ENCODE assay signal across 16 mouse cellular contexts in the genomic region with DNA sequence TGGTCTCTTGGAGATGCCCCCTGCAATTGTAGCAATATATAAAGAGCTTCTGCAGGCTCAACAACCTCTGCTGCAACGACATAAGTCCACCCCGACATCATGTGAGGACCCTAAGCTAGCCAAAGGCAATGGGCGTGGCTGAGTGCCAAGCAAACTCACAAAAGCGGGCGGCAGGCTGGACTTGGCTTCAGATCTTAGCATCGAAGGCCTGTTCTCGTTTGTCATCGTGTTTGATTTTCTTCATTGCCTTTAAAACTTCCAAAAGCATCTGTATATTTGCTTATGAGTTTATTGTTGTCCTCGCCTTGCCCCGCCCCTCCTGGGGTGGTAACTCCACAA.
"Had no signal": no experiment of that assay in that cellular context is flagged by ENCODE, and none has a peak within 500 bp of the region (broad histone marks: within the 10 kb centered on the region; RNA-seq: fewer than 3 reads in every experiment).

No protein-coding gene starts in this region.

- H3K36me3 ChIP-seq: kidney, embryonic 15.5 days; limb, embryonic 12.5 days; liver, embryonic 15.5 days; neural tube, embryonic 13.5 days; stomach, embryonic 15.5 days had no signal

- H3K9me3 ChIP-seq: kidney, embryonic 15.5 days; limb, embryonic 12.5 days; liver, embryonic 15.5 days; neural tube, embryonic 13.5 days; stomach, embryonic 15.5 days had no signal

- H3K9ac ChIP-seq: kidney, embryonic 15.5 days; limb, embryonic 12.5 days; liver, embryonic 15.5 days; neural tube, embryonic 13.5 days; stomach, embryonic 15.5 days had no signal

- H3K4me2 ChIP-seq: kidney, embryonic 15.5 days; limb, embryonic 12.5 days; liver, embryonic 15.5 days; neural tube, embryonic 13.5 days; stomach, embryonic 15.5 days had no signal

- H3K27me3 ChIP-seq: limb, embryonic 12.5 days; liver, embryonic 15.5 days; neural tube, embryonic 13.5 days; stomach, embryonic 15.5 days had no signal

- H3K4me1 ChIP-seq: kidney, embryonic 15.5 days; limb, embryonic 12.5 days; neural tube, embryonic 13.5 days; stomach, embryonic 15.5 days had no signal

- H3K4me3 ChIP-seq: kidney, embryonic 15.5 days; left cerebral cortex, adult 2 months; limb, embryonic 12.5 days; liver, embryonic 15.5 days; neural tube, embryonic 13.5 days; stomach, embryonic 15.5 days had no signal

- DNase-seq: kidney, adult 18-20 months; kidney, postnatal 14 days; liver; lung, adult 2 months; midbrain, embryonic 14.5 days; retina, postnatal 1 day; right cerebral cortex, postnatal 4 days; thymus, adult 2 months; thymus, postnatal 25 days had no signal

- H3K27ac ChIP-seq: kidney, embryonic 15.5 days; left cerebral cortex, adult 2 months; limb, embryonic 12.5 days; liver, embryonic 15.5 days; macrophage; neural tube, embryonic 13.5 days; stomach, embryonic 15.5 days had no signal
